Mouse (Mus musculus) embryonic facial prominence, embryonic 15.5 days (tissue): ENCODE measurements around the gene Pcdh17. TPM values are rescaled to one million over a fixed set of nuclear protein-coding genes. Genes with fewer than 3 reads are reported as not detected.

ENCODE experiments used
- ATAC-seq: fragments of 200-750 bp; cut with Nextera tagmentation; 2 replicates; pipeline ENCODE4 v1.8.0; 2017; ENCODE audit warnings: low read depth, moderate TSS enrichment; ENCODE audit not compliant: insufficient number of reproducible peaks, low FRiP score, low TSS enrichment
- H3K27ac ChIP-seq: fragments of 300-500 bp; sonication (generic); replicated peaks from 2 replicates; pipeline ENCODE4 v1.5.1; 2015; ENCODE audit warnings: mild to moderate bottlenecking, inconsistent platforms
- H3K27me3 ChIP-seq: fragments of 300-500 bp; sonication (generic); 2 replicates; pipeline ENCODE4 v1.6.1; 2015; ENCODE audit warnings: inconsistent platforms
- H3K36me3 ChIP-seq: fragments of 300-500 bp; sonication (generic); 2 replicates; pipeline ENCODE4 v1.6.1; 2015; ENCODE audit warnings: mild to moderate bottlenecking, inconsistent platforms
- H3K4me1 ChIP-seq: fragments of 300-500 bp; sonication (generic); 2 replicates; pipeline ENCODE4 v1.6.1; 2015; ENCODE audit warnings: inconsistent platforms
- H3K4me2 ChIP-seq: fragments of 300-500 bp; sonication (generic); replicated peaks from 2 replicates; pipeline ENCODE4 v1.6.1; 2015; ENCODE audit warnings: mild to moderate bottlenecking, inconsistent platforms
- H3K4me3 ChIP-seq: fragments of 300-500 bp; sonication (generic); replicated peaks from 2 replicates; pipeline ENCODE4 v1.5.1; 2015; ENCODE audit warnings: mild to moderate bottlenecking, inconsistent platforms
- H3K9ac ChIP-seq: fragments of 300-500 bp; sonication (generic); 2 replicates; pipeline ENCODE4 v1.6.1; 2015; ENCODE audit warnings: inconsistent platforms
- H3K9me3 ChIP-seq: fragments of 300-500 bp; sonication (generic); replicated peaks from 2 replicates; pipeline ENCODE4 v1.6.1; 2016; ENCODE audit warnings: inconsistent platforms
- WGBS: fragments of 180-500 bp; shearing (Covaris S2); methylation state at CpG from one replicate; pipeline ENCODE4 v1.1.7; 2015; 5-methylcytosine and 5-hydroxymethylcytosine counted together
- polyA plus RNA-seq: library from polyadenylated mRNA; unstranded; fragments of >200 nt; fragmentation: Nextera tagmentation; extraction: Ambion mirVana; gene quantifications from 2 replicates; pipeline ENCODE4 v1.2.1, GENCODE M21; 2015

Gene Pcdh17
- polyA plus RNA-seq, 1 experiment from 2014 or later: 6.8 TPM

DNA sequence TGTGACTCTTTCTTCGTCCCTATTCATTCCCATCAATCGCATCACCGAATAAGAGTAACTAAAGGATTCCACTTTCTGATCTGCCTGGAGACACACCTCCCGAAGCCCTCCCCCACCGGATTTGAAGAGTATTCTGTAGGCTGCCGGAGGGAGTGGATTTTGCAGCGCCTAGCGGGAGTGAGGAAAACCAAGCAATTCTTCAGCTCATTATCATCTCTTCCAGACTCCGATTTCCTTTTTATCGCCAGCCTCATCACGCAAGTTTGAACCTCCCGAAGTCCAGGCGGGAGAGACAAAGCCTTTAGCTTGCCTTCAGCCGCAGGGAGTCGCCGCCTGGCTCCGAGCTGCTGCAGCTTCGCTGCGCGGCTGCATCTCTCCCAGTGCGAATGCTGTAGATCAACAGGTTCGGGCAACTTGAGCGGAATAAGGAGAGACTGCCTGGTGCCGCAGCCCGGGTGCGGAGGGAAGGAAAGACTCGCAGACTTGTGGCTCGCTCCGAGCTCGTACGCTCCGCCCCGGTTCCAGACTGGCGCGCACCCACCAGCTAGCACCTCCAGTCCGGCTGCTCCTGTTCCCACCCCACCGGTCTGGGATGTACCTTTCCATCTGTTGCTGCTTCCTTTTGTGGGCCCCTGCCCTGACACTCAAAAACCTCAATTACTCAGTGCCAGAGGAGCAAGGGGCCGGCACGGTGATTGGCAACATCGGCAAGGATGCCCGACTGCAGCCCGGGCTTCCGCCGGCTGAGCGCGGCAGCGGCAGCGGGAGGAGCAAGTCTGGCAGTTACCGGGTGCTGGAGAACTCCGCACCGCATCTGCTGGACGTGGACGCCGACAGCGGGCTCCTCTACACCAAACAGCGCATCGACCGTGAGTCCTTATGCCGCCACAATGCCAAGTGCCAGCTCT is 2.4 kb downstream of the Pcdh17 start:
- no peak for ATAC-seq
- WGBS: under 1% methylated on average over 59 of the region's 59 CpGs
- H3K4me3 ChIP-seq: peak overlapping the region; percentile 63
- peaks cover 30% of the 10 kb centered on the region for H3K27me3 ChIP-seq
- peak overlapping the region; percentile 80 for H3K4me2 ChIP-seq
- 0 out of 2 replicates have a peak overlapping the region, but pooled peaks have one; percentile 36 for H3K27ac ChIP-seq
- H3K9me3 ChIP-seq: no peaks in the 10 kb centered on the region
- H3K4me1 ChIP-seq: peaks cover 41% of the 10 kb centered on the region
- H3K36me3 ChIP-seq: no peaks in the 10 kb centered on the region
- H3K9ac ChIP-seq: peak overlapping the region; percentile 23; the same call in 1 of the 2 replicates

DNA sequence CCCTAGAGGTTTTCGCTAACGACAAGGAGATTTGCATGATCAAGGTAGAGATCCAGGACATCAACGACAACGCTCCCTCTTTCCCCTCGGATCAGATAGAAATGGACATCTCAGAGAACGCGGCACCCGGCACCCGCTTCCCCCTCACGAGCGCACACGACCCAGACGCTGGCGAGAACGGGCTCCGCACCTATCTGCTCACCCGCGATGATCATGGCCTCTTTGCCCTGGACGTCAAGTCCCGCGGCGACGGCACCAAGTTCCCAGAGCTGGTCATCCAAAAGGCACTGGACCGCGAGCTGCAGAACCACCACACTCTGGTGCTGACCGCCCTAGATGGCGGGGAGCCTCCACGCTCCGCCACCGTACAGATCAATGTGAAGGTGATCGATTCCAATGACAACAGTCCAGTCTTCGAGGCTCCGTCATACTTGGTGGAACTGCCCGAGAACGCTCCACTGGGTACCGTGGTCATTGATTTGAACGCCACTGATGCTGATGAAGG is 3.1 kb downstream of the Pcdh17 start:
- H3K27me3 ChIP-seq: peaks cover 30% of the 10 kb centered on the region

DNA sequence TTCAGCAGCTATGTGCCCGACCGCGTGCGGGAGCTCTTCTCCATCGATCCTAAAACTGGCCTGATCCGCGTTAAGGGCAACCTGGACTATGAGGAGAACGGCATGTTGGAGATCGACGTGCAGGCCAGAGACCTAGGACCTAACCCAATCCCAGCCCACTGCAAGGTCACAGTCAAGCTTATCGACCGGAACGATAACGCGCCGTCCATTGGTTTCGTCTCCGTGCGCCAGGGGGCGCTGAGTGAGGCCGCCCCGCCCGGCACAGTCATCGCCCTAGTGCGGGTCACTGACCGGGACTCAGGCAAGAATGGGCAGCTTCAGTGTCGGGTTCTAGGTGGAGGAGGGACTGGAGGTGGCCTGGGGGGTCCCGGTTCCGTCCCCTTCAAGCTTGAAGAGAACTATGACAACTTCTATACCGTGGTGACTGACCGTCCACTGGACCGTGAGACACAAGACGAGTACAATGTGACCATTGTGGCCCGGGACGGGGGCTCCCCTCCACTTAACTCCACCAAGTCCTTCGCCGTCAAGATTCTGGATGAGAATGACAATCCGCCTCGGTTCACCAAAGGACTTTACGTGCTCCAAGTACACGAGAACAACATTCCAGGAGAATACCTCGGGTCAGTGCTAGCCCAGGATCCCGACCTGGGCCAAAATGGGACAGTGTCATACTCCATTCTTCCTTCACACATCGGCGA is 3.7 kb downstream of the Pcdh17 start:
- Histone ChIP-seq H3K4me1 (peaks cover 41% of the 10 kb centered on the region), H3K4me3 (peak overlapping the region; percentile 63), H3K36me3 (no peaks in the 10 kb centered on the region), H3K9me3 (no peaks in the 10 kb centered on the region), H3K4me2 (peak overlapping the region; percentile 80), H3K9ac (no peak overlapping the region), H3K27ac (no peak overlapping the region), H3K27me3 (peaks cover 30% of the 10 kb centered on the region)
- WGBS: 5% methylated on average over 45 of the region's 45 CpGs
- ATAC-seq: no peak

More for the DNA sequence above, 3.1 kb downstream of the Pcdh17 start:
- 4% methylated on average over 37 of the region's 37 CpGs for WGBS
- H3K27ac ChIP-seq: no peak overlapping the region
- ATAC-seq: no peak
- peak overlapping the region; percentile 63 for H3K4me3 ChIP-seq
- H3K9ac ChIP-seq: peak overlapping the region; percentile 23; the same call in 1 of the 2 replicates
- peaks cover 41% of the 10 kb centered on the region for H3K4me1 ChIP-seq
- H3K4me2 ChIP-seq: peak overlapping the region; percentile 80
- H3K9me3 ChIP-seq: no peaks in the 10 kb centered on the region
- no peaks in the 10 kb centered on the region for H3K36me3 ChIP-seq

DNA sequence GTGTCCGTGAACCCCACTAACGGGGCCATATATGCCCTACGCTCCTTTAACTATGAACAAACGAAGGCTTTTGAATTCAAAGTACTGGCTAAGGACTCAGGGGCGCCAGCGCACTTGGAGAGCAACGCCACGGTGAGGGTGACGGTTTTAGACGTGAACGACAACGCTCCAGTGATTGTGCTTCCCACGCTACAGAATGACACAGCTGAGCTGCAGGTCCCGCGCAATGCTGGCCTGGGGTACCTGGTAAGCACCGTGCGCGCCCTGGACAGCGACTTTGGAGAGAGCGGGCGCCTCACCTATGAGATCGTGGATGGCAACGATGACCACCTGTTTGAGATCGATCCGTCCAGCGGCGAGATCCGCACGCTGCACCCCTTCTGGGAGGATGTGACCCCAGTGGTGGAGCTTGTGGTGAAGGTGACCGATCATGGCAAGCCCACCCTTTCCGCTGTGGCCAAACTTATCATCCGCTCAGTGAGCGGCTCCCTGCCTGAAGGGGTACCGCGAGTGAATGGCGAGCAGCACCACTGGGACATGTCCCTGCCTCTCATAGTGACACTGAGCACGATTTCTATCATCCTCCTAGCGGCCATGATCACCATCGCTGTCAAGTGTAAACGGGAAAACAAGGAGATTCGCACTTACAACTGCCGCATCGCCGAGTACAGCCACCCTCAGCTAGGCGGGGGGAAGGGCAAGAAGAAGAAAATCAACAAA is 4.5 kb downstream of the Pcdh17 start:
- ATAC-seq: no peak
- H3K27me3 ChIP-seq: peaks cover 30% of the 10 kb centered on the region
- H3K9ac ChIP-seq: no peak overlapping the region
- no peak overlapping the region for H3K27ac ChIP-seq
- H3K4me2 ChIP-seq: peak overlapping the region; percentile 80
- H3K4me3 ChIP-seq: peak overlapping the region; percentile 63
- H3K9me3 ChIP-seq: no peaks in the 10 kb centered on the region
- 3% methylated on average over 45 of the region's 45 CpGs for WGBS
- peaks cover 41% of the 10 kb centered on the region for H3K4me1 ChIP-seq
- no peaks in the 10 kb centered on the region for H3K36me3 ChIP-seq

DNA sequence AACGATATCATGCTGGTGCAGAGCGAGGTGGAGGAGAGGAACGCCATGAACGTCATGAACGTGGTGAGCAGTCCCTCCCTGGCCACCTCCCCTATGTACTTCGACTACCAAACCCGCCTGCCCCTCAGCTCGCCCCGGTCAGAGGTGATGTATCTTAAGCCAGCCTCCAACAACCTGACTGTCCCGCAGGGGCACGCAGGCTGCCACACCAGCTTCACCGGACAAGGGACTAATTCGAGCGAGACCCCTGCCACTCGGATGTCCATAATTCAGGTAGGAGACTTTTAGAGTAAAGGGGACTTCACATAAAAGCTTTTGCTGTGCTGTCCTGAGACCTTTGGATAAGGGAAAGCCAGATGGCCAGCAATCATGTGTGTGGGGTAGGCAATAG is 5.0 kb downstream of the Pcdh17 start:
- peaks cover 41% of the 10 kb centered on the region for H3K4me1 ChIP-seq
- H3K27me3 ChIP-seq: peaks cover 30% of the 10 kb centered on the region
- H3K4me2 ChIP-seq: peak overlapping the region; percentile 80
- H3K27ac ChIP-seq: no peak overlapping the region
- H3K9ac ChIP-seq: no peak overlapping the region
- no peaks in the 10 kb centered on the region for H3K9me3 ChIP-seq
- ATAC-seq: no peak
- peak overlapping the region; percentile 63 for H3K4me3 ChIP-seq
- no peaks in the 10 kb centered on the region for H3K36me3 ChIP-seq
- WGBS: 3% methylated on average over 15 of the region's 15 CpGs

DNA sequence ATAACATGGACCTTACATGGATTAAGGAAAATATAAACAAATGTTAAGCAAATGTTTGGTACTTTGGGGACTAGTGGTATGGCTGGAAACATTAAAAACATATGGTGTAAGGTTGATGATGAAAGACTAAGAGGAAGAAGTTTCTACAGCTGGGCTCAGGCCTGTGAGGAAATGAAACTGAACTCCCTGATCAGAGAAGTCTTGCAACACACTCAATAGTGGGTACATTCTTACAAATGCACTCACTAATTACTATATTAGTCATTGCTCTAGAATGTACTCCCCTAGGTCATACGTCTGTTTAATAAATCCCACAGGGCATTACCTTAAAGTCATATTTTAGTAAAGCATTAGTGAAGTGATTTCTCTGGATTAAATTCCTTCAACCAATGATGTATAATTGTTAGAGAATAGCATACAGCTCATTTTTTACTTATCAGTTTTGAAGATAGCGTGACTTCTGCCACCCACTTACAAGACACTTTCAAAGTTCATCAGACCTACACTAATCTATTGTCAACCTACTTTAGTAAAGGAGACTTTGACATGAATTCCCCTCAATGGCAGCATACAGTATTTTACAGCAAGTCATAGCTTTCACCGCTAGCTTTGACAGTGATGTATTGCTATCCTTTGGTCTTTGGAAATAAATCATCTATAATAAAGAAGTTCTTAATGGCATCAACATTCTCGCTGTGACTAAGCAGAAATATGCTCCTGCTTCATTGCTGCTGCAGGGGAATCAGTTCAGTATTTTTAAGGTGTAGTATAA is 10.9 kb downstream of the Pcdh17 start:
- H3K9me3 ChIP-seq: no peaks in the 10 kb centered on the region
- H3K27me3 ChIP-seq: no peaks in the 10 kb centered on the region
- ATAC-seq: no peak
- WGBS: 50% methylated on average over 4 of the region's 4 CpGs
- no peak overlapping the region for H3K9ac ChIP-seq
- no peak overlapping the region for H3K27ac ChIP-seq
- no peaks in the 10 kb centered on the region for H3K36me3 ChIP-seq
- no peak overlapping the region for H3K4me3 ChIP-seq
- H3K4me2 ChIP-seq: no peak overlapping the region
- no peaks in the 10 kb centered on the region for H3K4me1 ChIP-seq

DNA sequence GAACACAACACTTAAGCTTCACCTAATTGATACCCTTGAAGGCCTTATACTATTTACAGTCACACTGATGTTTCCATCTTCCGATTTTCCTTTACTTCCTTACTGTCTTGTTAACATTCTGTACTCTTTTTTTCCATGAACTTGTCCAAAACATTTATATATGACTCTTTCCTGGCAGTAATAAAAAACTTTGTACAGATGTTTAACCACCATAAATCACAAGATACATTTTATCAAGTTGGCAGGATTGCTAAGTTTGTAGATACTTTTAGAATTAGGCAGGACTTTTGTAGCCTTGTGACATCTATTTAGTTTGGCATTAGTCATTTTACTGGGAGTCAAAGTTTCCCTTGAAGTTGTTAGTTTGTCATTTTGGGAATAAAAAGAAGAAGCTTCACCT is 32.1 kb downstream of the Pcdh17 start:
- 73% methylated on average over 1 of the region's 1 CpGs for WGBS
- no peaks in the 10 kb centered on the region for H3K9me3 ChIP-seq
- no peak overlapping the region for H3K4me2 ChIP-seq
- no peaks in the 10 kb centered on the region for H3K36me3 ChIP-seq
- no peaks in the 10 kb centered on the region for H3K27me3 ChIP-seq
- H3K9ac ChIP-seq: no peak overlapping the region
- no peaks in the 10 kb centered on the region for H3K4me1 ChIP-seq
- ATAC-seq: no peak
- H3K27ac ChIP-seq: no peak overlapping the region
- no peak overlapping the region for H3K4me3 ChIP-seq

DNA sequence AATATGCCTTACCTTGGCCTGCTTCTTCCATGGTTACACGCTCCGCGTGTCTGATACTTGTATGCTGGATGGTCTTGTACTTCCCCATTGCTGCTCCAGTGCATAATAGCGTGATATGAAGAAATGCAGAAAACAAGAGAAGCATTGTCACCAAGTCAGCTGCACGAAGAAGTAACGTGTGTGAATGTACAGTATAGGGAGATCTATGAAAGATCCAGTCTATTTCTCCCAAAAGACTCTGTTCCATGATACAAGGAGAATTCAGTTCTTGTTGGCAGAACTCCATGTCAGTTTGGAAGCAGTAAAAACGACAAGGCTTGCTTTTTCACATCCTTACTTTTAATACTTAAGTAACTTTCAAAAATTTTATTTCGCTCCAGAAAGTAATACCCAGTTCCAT is 33.0 kb downstream of the Pcdh17 start:
- Histone ChIP-seq H3K4me3 (no peak overlapping the region), H3K4me2 (no peak overlapping the region), H3K36me3 (no peaks in the 10 kb centered on the region), H3K9ac (no peak overlapping the region), H3K9me3 (no peaks in the 10 kb centered on the region), H3K4me1 (no peaks in the 10 kb centered on the region), H3K27me3 (no peaks in the 10 kb centered on the region), H3K27ac (no peak overlapping the region)
- no peak for ATAC-seq
- WGBS: 84% methylated on average over 8 of the region's 8 CpGs

DNA sequence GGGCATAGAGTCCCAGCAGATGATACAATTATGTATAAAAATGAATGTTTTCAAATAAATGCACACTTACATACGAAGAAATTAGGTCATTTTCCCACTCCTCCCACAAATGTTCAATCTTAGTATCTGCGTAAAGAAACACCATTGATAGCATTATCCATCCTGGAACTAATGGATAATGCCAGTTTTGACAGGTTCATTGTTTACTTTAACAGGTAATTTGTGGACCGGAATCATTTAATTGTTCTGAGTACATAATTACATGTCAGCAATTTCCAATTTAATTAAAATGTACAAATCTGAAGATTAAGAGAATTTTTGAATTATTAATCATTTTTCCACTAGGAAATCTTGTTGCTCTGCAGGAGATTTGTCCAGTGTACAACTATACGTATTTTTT is 33.5 kb downstream of the Pcdh17 start:
- Histone ChIP-seq H3K4me2 (no peak overlapping the region), H3K27ac (no peak overlapping the region), H3K4me1 (no peaks in the 10 kb centered on the region), H3K27me3 (no peaks in the 10 kb centered on the region), H3K9me3 (no peaks in the 10 kb centered on the region), H3K9ac (no peak overlapping the region), H3K4me3 (no peak overlapping the region), H3K36me3 (no peaks in the 10 kb centered on the region)
- no peak for ATAC-seq
- WGBS: 71% methylated on average over 4 of the region's 4 CpGs

DNA sequence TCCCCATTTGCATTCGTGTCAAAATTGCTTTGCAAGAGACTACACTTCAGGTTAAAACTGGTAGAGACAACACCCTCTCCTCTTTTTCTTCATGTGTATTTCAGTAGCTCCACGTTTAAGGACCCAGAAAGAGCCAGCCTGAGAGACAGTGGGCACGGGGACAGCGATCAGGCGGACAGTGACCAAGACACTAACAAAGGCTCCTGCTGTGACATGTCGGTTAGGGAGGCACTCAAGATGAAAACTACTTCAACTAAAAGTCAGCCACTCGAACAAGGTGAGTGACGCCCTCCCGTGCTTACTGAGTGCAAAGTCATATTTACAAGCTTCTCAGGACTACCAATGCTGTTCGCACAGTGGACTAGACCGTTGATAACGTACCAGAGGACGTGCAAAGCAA is 34.0 kb downstream of the Pcdh17 start:
- H3K27ac ChIP-seq: no peak overlapping the region
- 57% methylated on average over 13 of the region's 13 CpGs for WGBS
- no peaks in the 10 kb centered on the region for H3K4me1 ChIP-seq
- H3K36me3 ChIP-seq: no peaks in the 10 kb centered on the region
- H3K4me3 ChIP-seq: no peak overlapping the region
- H3K4me2 ChIP-seq: no peak overlapping the region
- no peak for ATAC-seq
- no peaks in the 10 kb centered on the region for H3K9me3 ChIP-seq
- no peak overlapping the region for H3K9ac ChIP-seq
- no peaks in the 10 kb centered on the region for H3K27me3 ChIP-seq
